9 mouse cellular contexts compared by ENCODE assay signal in the genomic region with DNA sequence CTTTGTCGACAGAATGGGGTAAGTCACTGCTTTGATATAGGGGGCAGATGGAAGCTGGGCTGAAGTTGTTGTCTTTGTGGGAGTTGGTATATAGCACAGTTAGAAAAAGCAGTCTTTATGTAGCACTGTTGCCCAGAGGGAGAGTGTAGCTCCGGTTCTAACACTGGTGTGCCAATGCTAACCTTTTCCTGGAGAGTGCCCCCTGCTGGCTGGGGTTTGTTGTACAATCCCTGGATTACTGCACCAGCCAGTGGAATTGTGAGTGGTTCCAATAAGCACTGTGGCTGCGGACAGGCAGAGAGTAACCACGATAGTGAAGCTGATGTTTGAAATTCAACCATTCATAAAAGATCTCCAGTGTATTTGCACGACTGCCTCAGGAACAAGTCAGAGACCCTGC. TPM values are rescaled to one million over a fixed set of nuclear protein-coding genes. Genes with fewer than 3 reads are reported as not detected.
DNase-seq lines count a peak whose midpoint lies in the region; ATAC-seq and TF ChIP-seq lines count a peak whose summit lies in the region.
"Had no signal": no experiment of that assay in that cellular context is flagged by ENCODE, and none has a peak within 500 bp of the region (broad histone marks: within the 10 kb centered on the region; RNA-seq: fewer than 3 reads in every experiment).

No protein-coding gene starts in this region.

- TF ChIP-seq EP300 in liver, embryonic 14.5 days (IDR thresholded peaks at IDR 0.05; ENCODE audit: low read depth): no peak

- H3K4me2 ChIP-seq in liver, embryonic 14.5 days (ENCODE audit: low read depth): no peak overlapping the region

- 65% methylated on average over 5 of the region's 5 CpGs for WGBS in liver, embryonic 14.5 days (ENCODE audit: insufficient replicate concordance)
- 85% methylated on average over 5 of the region's 5 CpGs for WGBS in limb, embryonic 10.5 days

- DNase-seq in gastrocnemius, postnatal 10 days: peak; percentile 35
- DNase-seq in gastrocnemius, postnatal 25 days: no peak
- DNase-seq in urinary bladder, postnatal 14 days (ENCODE audit: low spot score): peak; percentile 31
- DNase-seq in urinary bladder, postnatal 4 days (ENCODE audit: low spot score in 2 of 2): no peak
- DNase-seq in liver, embryonic 14.5 days (ENCODE audit: low read depth in 3 of 3, low spot score in 3 of 3): no peak
- no peak for DNase-seq in T-cell, adult 2 months (ENCODE audit: low spot score)
- no peak for DNase-seq in cerebellum, adult 8-10 months
- no peak for DNase-seq in limb, embryonic 10.5 days (ENCODE audit: low spot score)

- H3K27me3 ChIP-seq in liver, embryonic 14.5 days (ENCODE audit: control insufficient read depth, insufficient read depth, low read length): no peaks in the 10 kb centered on the region
- H3K27me3 ChIP-seq in limb, embryonic 10.5 days (ENCODE audit: low read depth, poor library complexity, severe bottlenecking): no peaks in the 10 kb centered on the region

- ATAC-seq in liver, embryonic 14.5 days (ENCODE audit: insufficient read depth): 0 out of 2 replicates have a peak, but pooled peaks have one; percentile 23

- no peak overlapping the region for H3K9ac ChIP-seq in liver, embryonic 14.5 days (replicated peaks)

- H3K4me1 ChIP-seq in liver, embryonic 14.5 days (replicated peaks; ENCODE audit: control insufficient read depth in 2 of 2, insufficient read depth in 2 of 2, low read length in 1 of 2): no peaks in the 10 kb centered on the region
- H3K4me1 ChIP-seq in limb, embryonic 10.5 days: peaks cover 14% of the 10 kb centered on the region

- H3K4me3 ChIP-seq in liver, embryonic 14.5 days (ENCODE audit: insufficient read depth in 1 of 2, low read depth in 2 of 2, low read length in 2 of 2): no peak overlapping the region
- no peak overlapping the region for H3K4me3 ChIP-seq in limb, embryonic 10.5 days
- H3K4me3 ChIP-seq: hindbrain, embryonic 10.5 days had no signal

- no peaks in the 10 kb centered on the region for H3K36me3 ChIP-seq in liver, embryonic 14.5 days (replicated peaks; ENCODE audit: control insufficient read depth, insufficient read depth, low read depth)
- H3K36me3 ChIP-seq in limb, embryonic 10.5 days: no peaks in the 10 kb centered on the region
- H3K36me3 ChIP-seq: hindbrain, embryonic 10.5 days had no signal

- peak; percentile 66 for TF ChIP-seq CTCF in liver, embryonic 14.5 days (IDR thresholded peaks at IDR 0.05; ENCODE audit: low read depth)

- no peaks in the 10 kb centered on the region for H3K9me3 ChIP-seq in liver, embryonic 14.5 days (ENCODE audit: control insufficient read depth, low read length)
- H3K9me3 ChIP-seq in limb, embryonic 10.5 days (replicated peaks): no peaks in the 10 kb centered on the region
- H3K9me3 ChIP-seq: hindbrain, embryonic 10.5 days had no signal

- no peak overlapping the region for H3K27ac ChIP-seq in liver, embryonic 14.5 days
- no peak overlapping the region for H3K27ac ChIP-seq in limb, embryonic 10.5 days
- H3K27ac ChIP-seq: hindbrain, embryonic 10.5 days had no signal

RNA-seq across cellular contexts. Expression of a gene that starts 31.1 kb away (rescaled TPM):
- 1 to 10 TPM; 3.5 to 4.3 TPM for total RNA-seq in gastrocnemius, postnatal 10 days (2021)
- total RNA-seq in gastrocnemius, postnatal 25 days (2021): 1 to 10 TPM; 1.2 to 1.8 TPM
- polyA plus RNA-seq in liver, embryonic 14.5 days (2012; rRNA removed): 3.0 and 3.4 TPM in 2 replicates
- polyA plus RNA-seq in liver, embryonic 14.5 days (2014; fragmentation: Nextera tagmentation; extraction: Ambion mirVana): 5.1 and 5.4 TPM in 2 replicates
- 0.64 and 0.79 TPM in 2 replicates for polyA plus RNA-seq in limb, embryonic 10.5 days (2016; fragmentation: Nextera tagmentation; extraction: Ambion mirVana)

Comparison
In these comparisons a context has a peak if more than half of its experiments do, and no peak if none do; other contexts are left out.
1. DNase-seq: peak in gastrocnemius, postnatal 10 days (single experiment) and urinary bladder, postnatal 14 days (single experiment); none in gastrocnemius, postnatal 25 days (single experiment), urinary bladder, postnatal 4 days (0 of 2), liver, embryonic 14.5 days (0 of 3), T-cell, adult 2 months (single experiment), cerebellum, adult 8-10 months (single experiment) and limb, embryonic 10.5 days (single experiment).